Mouse (Mus musculus) heart, embryonic 10.5 days (tissue): ENCODE measurements around the gene Slc39a11. TPM values are rescaled to one million over a fixed set of nuclear protein-coding genes. Genes with fewer than 3 reads are reported as not detected.
A peak's percentile ranks its signal among the peaks of the same experiment; 100 is the strongest.

ENCODE experiments used
- DNase-seq: peaks from one replicate; pipeline ENCODE4 v3.0.0-alpha.2; 2017; ENCODE audit warnings: low spot score
- H3K27ac ChIP-seq: fragments of 300-500 bp; sonication (generic); 2 replicates; pipeline ENCODE4 v1.5.1; 2016; ENCODE audit warnings: mild to moderate bottlenecking
- H3K27me3 ChIP-seq: fragments of 300-500 bp; sonication (generic); 2 replicates; pipeline ENCODE4 v1.6.1; 2016; ENCODE audit warnings: mild to moderate bottlenecking; ENCODE audit not compliant: poor library complexity, insufficient read depth, severe bottlenecking
- H3K36me3 ChIP-seq: fragments of 300-500 bp; sonication (generic); 2 replicates; pipeline ENCODE4 v1.6.1; 2016; ENCODE audit warnings: mild to moderate bottlenecking, moderate library complexity
- H3K4me1 ChIP-seq: fragments of 300-500 bp; sonication (generic); 2 replicates; pipeline ENCODE4 v1.6.1; 2016; ENCODE audit warnings: mild to moderate bottlenecking
- H3K4me3 ChIP-seq: fragments of 300-500 bp; sonication (generic); 2 replicates; pipeline ENCODE4 v1.5.1; 2016; ENCODE audit warnings: mild to moderate bottlenecking, moderate library complexity
- H3K9me3 ChIP-seq: fragments of 300-500 bp; sonication (generic); 2 replicates; pipeline ENCODE4 v1.6.1; 2016; ENCODE audit warnings: mild to moderate bottlenecking, moderate library complexity
- WGBS: fragments of 180-500 bp; shearing (Covaris S2); methylation state at CpG from one replicate; pipeline ENCODE4 v1.1.7; 2016; 5-methylcytosine and 5-hydroxymethylcytosine counted together
- polyA plus RNA-seq: library from polyadenylated mRNA; unstranded; fragments of >200 nt; fragmentation: Nextera tagmentation; extraction: Ambion mirVana; gene quantifications from 2 replicates; pipeline ENCODE4 v1.2.1, GENCODE M21; 2016

The Slc39a11 gene
- polyA plus RNA-seq, 1 experiment from 2014 or later = 23.0 TPM

- Histone ChIP-seq H3K4me3 (no peak overlapping the region), H3K9me3 (no peaks in the 10 kb centered on the region), H3K27ac (no peak overlapping the region), H3K36me3 (no peaks in the 10 kb centered on the region), H3K27me3 (no peaks in the 10 kb centered on the region), H3K4me1 (0 out of 2 replicates have a peak, but pooled peaks cover 3% of the 10 kb centered on the region)
- DNase-seq = no peak
- WGBS = 87% methylated on average over 8 of the region's 8 CpGs
Measured at GRCm38 (mm10) chr11:113274037-113274436, 375.8 kb downstream of the Slc39a11 start.

GRCm38 (mm10) chr11:113271857-113272256 is 378.0 kb downstream of the Slc39a11 start:
- H3K36me3 ChIP-seq = no peaks in the 10 kb centered on the region
- no peak overlapping the region for H3K4me3 ChIP-seq
- no peak for DNase-seq
- H3K27ac ChIP-seq = no peak overlapping the region
- peaks cover 6% of the 10 kb centered on the region; the same call in 1 of the 2 replicates for H3K4me1 ChIP-seq
- 79% methylated on average over 6 of the region's 6 CpGs for WGBS
- no peaks in the 10 kb centered on the region for H3K9me3 ChIP-seq
- H3K27me3 ChIP-seq = no peaks in the 10 kb centered on the region

GRCm38 (mm10) chr11:113268831-113269319 is 381.0 kb downstream of the Slc39a11 start:
- Histone ChIP-seq H3K9me3 (no peaks in the 10 kb centered on the region), H3K27ac (no peak overlapping the region), H3K4me3 (no peak overlapping the region), H3K4me1 (peaks cover 10% of the 10 kb centered on the region; the same call in 1 of the 2 replicates), H3K36me3 (no peaks in the 10 kb centered on the region), H3K27me3 (no peaks in the 10 kb centered on the region)
- WGBS = 88% methylated on average over 8 of the region's 8 CpGs
- DNase-seq = no peak

- no peak overlapping the region for H3K27ac ChIP-seq
- 84% methylated on average over 17 of the region's 17 CpGs for WGBS
Measured at GRCm38 (mm10) chr11:113267516-113268230, 382.2 kb downstream of the Slc39a11 start.

GRCm38 (mm10) chr11:113266706-113267105 is 383.2 kb downstream of the Slc39a11 start:
- DNase-seq = no peak
- no peaks in the 10 kb centered on the region for H3K36me3 ChIP-seq
- H3K9me3 ChIP-seq = no peaks in the 10 kb centered on the region
- no peak overlapping the region for H3K27ac ChIP-seq
- WGBS = 55% methylated on average over 4 of the region's 4 CpGs
- no peak overlapping the region for H3K4me3 ChIP-seq
- no peaks in the 10 kb centered on the region for H3K27me3 ChIP-seq
- peaks cover 20% of the 10 kb centered on the region for H3K4me1 ChIP-seq

More at GRCm38 (mm10) chr11:113267516-113268230, 382.2 kb downstream of the Slc39a11 start:
- no peak for DNase-seq
- Histone ChIP-seq H3K36me3 (no peaks in the 10 kb centered on the region), H3K27me3 (no peaks in the 10 kb centered on the region), H3K4me1 (peaks cover 10% of the 10 kb centered on the region; the same call in 1 of the 2 replicates), H3K4me3 (no peak overlapping the region), H3K9me3 (no peaks in the 10 kb centered on the region)

- no peak for DNase-seq
- Histone ChIP-seq H3K27ac (no peak overlapping the region), H3K9me3 (no peaks in the 10 kb centered on the region), H3K27me3 (no peaks in the 10 kb centered on the region), H3K4me3 (no peak overlapping the region), H3K36me3 (no peaks in the 10 kb centered on the region), H3K4me1 (peaks cover 28% of the 10 kb centered on the region)
- 68% methylated on average over 3 of the region's 3 CpGs for WGBS
Measured at GRCm38 (mm10) chr11:113265567-113265966, 384.3 kb downstream of the Slc39a11 start.

- DNase-seq = no peak
- Histone ChIP-seq H3K9me3 (no peaks in the 10 kb centered on the region), H3K27ac (no peak overlapping the region), H3K36me3 (no peaks in the 10 kb centered on the region), H3K4me1 (peaks cover 28% of the 10 kb centered on the region), H3K27me3 (no peaks in the 10 kb centered on the region), H3K4me3 (no peak overlapping the region)
- 85% methylated on average over 7 of the region's 7 CpGs for WGBS
Measured at GRCm38 (mm10) chr11:113263971-113264370, 385.9 kb downstream of the Slc39a11 start.

- Histone ChIP-seq H3K27ac (no peak overlapping the region), H3K9me3 (no peaks in the 10 kb centered on the region), H3K36me3 (no peaks in the 10 kb centered on the region), H3K4me3 (no peak overlapping the region), H3K27me3 (no peaks in the 10 kb centered on the region), H3K4me1 (peaks cover 29% of the 10 kb centered on the region)
- WGBS = 27% methylated on average over 8 of the region's 8 CpGs
- DNase-seq = no peak
Measured at GRCm38 (mm10) chr11:113262062-113262461, 387.8 kb downstream of the Slc39a11 start.

- no peaks in the 10 kb centered on the region for H3K36me3 ChIP-seq
- no peaks in the 10 kb centered on the region for H3K9me3 ChIP-seq
- WGBS = 70% methylated on average over 4 of the region's 4 CpGs
- H3K27me3 ChIP-seq = no peaks in the 10 kb centered on the region
- H3K27ac ChIP-seq = no peak overlapping the region
- no peak for DNase-seq
- H3K4me1 ChIP-seq = peaks cover 26% of the 10 kb centered on the region
- H3K4me3 ChIP-seq = no peak overlapping the region
Measured at GRCm38 (mm10) chr11:113261421-113261820, 388.5 kb downstream of the Slc39a11 start.

GRCm38 (mm10) chr11:113259712-113260382 is 390.0 kb downstream of the Slc39a11 start:
- H3K4me1 ChIP-seq = peaks cover 41% of the 10 kb centered on the region
- no peak for DNase-seq
- 73% methylated on average over 14 of the region's 14 CpGs for WGBS

GRCm38 (mm10) chr11:113258016-113258415 is 391.9 kb downstream of the Slc39a11 start:
- WGBS = 80% methylated on average over 6 of the region's 6 CpGs
- Histone ChIP-seq H3K4me3 (no peak overlapping the region), H3K36me3 (no peaks in the 10 kb centered on the region), H3K27me3 (no peaks in the 10 kb centered on the region), H3K9me3 (no peaks in the 10 kb centered on the region), H3K4me1 (peaks cover 49% of the 10 kb centered on the region), H3K27ac (no peak overlapping the region)
- DNase-seq = no peak

More at GRCm38 (mm10) chr11:113259712-113260382, 390.0 kb downstream of the Slc39a11 start:
- Histone ChIP-seq H3K9me3 (no peaks in the 10 kb centered on the region), H3K36me3 (no peaks in the 10 kb centered on the region), H3K4me3 (no peak overlapping the region), H3K27ac (no peak overlapping the region), H3K27me3 (no peaks in the 10 kb centered on the region)

GRCm38 (mm10) chr11:113254653-113255052 is 395.2 kb downstream of the Slc39a11 start:
- DNase-seq = no peak
- 76% methylated on average over 6 of the region's 6 CpGs for WGBS
- H3K9me3 ChIP-seq = no peaks in the 10 kb centered on the region
- no peaks in the 10 kb centered on the region for H3K27me3 ChIP-seq
- H3K27ac ChIP-seq = peak overlapping the region; percentile 73
- H3K4me1 ChIP-seq = peaks cover 39% of the 10 kb centered on the region
- H3K4me3 ChIP-seq = no peak overlapping the region
- H3K36me3 ChIP-seq = no peaks in the 10 kb centered on the region

- WGBS = 74% methylated on average over 4 of the region's 4 CpGs
- no peak overlapping the region for H3K4me3 ChIP-seq
- no peaks in the 10 kb centered on the region for H3K9me3 ChIP-seq
- no peaks in the 10 kb centered on the region for H3K36me3 ChIP-seq
- no peaks in the 10 kb centered on the region for H3K27me3 ChIP-seq
- no peak overlapping the region; the same call in 1 of the 2 replicates for H3K27ac ChIP-seq
- DNase-seq = no peak
- peaks cover 39% of the 10 kb centered on the region for H3K4me1 ChIP-seq
Measured at GRCm38 (mm10) chr11:113253169-113253568, 396.7 kb downstream of the Slc39a11 start.
